Mouse (Mus musculus): ENCODE data around the gene Itln1. TPM values are rescaled to one million over a fixed set of nuclear protein-coding genes. Genes with fewer than 3 reads are reported as not detected.

Gene Itln1
- not detected in 2 replicates for polyA plus RNA-seq (2014; fragmentation: Nextera tagmentation; extraction: Ambion mirVana)

DNA sequence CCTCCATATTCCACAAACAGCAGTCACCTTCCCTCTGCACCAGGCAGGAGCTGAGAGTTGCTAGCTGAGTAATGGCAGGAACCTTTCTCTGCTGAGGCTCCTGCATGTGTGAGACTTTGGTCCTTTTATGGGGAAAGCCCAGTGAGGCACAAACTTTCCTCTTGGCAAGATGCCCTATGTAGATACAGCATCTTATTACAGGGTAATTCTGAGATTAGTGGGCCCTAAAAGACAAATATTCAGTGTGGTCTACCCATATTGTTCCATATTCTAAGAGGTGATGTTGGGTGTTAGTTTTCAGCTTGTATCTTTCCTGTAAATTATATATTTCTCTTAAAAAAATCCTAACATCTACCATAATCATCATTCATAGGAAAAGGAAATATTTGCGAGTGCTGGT is at the start of gene Itln1:
TSS of gene Itln1 (minus strand) at position 101 of the 400 bp plus-strand sequence.
- no peaks in the 10 kb centered on the region for H3K4me1 ChIP-seq (ENCODE audit: control insufficient read depth, insufficient read depth, low read length)
- no peaks in the 10 kb centered on the region for H3K36me3 ChIP-seq (ENCODE audit: control insufficient read depth, insufficient read depth, low read length)
- no peak within 1 kb of the TSS for H3K27ac ChIP-seq (ENCODE audit: low read depth, low read length)
- H3K27me3 ChIP-seq (ENCODE audit: control insufficient read depth, insufficient read depth, low read length) = no peaks in the 10 kb centered on the region
- WGBS = 100% methylated on average over 1 of the region's 1 CpGs
- no peak within 1 kb of the TSS for H3K9ac ChIP-seq (ENCODE audit: low read depth, low read length)
- H3K4me3 ChIP-seq (ENCODE audit: low read length) = no peak within 1 kb of the TSS
- no peak within 1 kb of the TSS for H3K4me2 ChIP-seq (replicated peaks; ENCODE audit: low read depth, low read length)
- ATAC-seq (ENCODE audit: low FRiP score, low TSS enrichment) = no peak
- H3K9me3 ChIP-seq (ENCODE audit: control insufficient read depth, low read length) = peaks cover 2% of the 10 kb centered on the region; the same call in 1 of the 2 replicates

DNA sequence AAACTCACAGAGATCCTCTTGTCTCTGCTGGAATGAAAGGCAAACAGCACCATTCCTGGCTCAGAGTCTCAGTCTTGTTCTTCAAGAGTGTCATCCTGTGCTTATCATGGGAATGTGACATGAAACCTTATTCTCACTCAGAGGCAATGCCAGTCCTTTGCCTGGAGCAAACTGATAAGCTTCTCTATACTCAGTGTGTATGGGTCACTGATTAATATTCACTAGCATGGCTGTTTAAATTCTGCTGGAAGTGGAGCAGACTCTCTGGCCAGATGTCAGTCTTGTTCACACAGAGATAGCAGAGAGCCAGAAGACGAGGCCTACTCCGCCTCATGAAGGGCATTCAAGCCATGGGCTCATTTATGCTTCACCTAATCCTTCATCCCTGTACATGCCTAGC is 49.5 kb upstream of the Itln1 start:
- H3K9ac ChIP-seq (ENCODE audit: low read depth, low read length) = no peak overlapping the region
- no peak overlapping the region for H3K4me3 ChIP-seq (ENCODE audit: low read length)
- WGBS = 90% methylated on average over 2 of the region's 2 CpGs
- ATAC-seq (ENCODE audit: low FRiP score, low TSS enrichment) = no peak
- no peaks in the 10 kb centered on the region for H3K4me1 ChIP-seq (ENCODE audit: control insufficient read depth, insufficient read depth, low read length)
- no peaks in the 10 kb centered on the region for H3K36me3 ChIP-seq (ENCODE audit: control insufficient read depth, insufficient read depth, low read length)
- no peak overlapping the region for H3K27ac ChIP-seq (ENCODE audit: low read depth, low read length)
- H3K4me2 ChIP-seq (replicated peaks; ENCODE audit: low read depth, low read length) = no peak overlapping the region
- no peaks in the 10 kb centered on the region for H3K9me3 ChIP-seq (ENCODE audit: control insufficient read depth, low read length)
- no peaks in the 10 kb centered on the region for H3K27me3 ChIP-seq (ENCODE audit: control insufficient read depth, insufficient read depth, low read length)

DNA sequence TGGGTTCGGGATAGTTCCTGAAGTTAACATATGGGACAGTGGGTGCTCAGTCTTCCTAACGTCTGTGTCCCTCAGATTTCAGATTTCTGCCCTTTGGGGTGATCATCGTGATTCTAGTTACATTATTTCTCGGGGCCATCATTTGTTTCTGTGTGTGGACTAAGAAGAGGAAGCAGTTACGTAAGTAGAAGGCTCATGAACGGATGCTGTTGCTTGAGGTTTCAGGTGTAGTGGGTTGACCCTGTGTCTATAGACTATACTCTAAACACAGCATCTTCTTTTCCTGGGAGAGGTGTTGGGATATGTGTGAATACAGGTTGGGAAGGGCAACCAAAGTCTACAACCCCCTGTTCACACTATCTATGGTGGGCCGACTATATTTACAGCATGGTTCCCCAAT is 42.1 kb upstream of the Itln1 start:
- Histone ChIP-seq H3K9ac (ENCODE audit: low read depth, low read length) (no peak overlapping the region), H3K4me3 (ENCODE audit: low read length) (no peak overlapping the region), H3K27me3 (ENCODE audit: control insufficient read depth, insufficient read depth, low read length) (no peaks in the 10 kb centered on the region), H3K4me1 (ENCODE audit: control insufficient read depth, insufficient read depth, low read length) (no peaks in the 10 kb centered on the region), H3K36me3 (ENCODE audit: control insufficient read depth, insufficient read depth, low read length) (no peaks in the 10 kb centered on the region), H3K4me2 (replicated peaks; ENCODE audit: low read depth, low read length) (no peak overlapping the region), H3K9me3 (ENCODE audit: control insufficient read depth, low read length) (no peaks in the 10 kb centered on the region), H3K27ac (ENCODE audit: low read depth, low read length) (no peak overlapping the region)
- no peak for ATAC-seq (ENCODE audit: low FRiP score, low TSS enrichment)
- WGBS = 87% methylated on average over 7 of the region's 7 CpGs

GRCm38 (mm10) chr1:171568436-171568835 is 33.3 kb upstream of the Itln1 start:
- H3K4me1 ChIP-seq (ENCODE audit: control insufficient read depth, insufficient read depth, low read length) = no peaks in the 10 kb centered on the region
- no peak overlapping the region for H3K27ac ChIP-seq (ENCODE audit: low read depth, low read length)
- H3K4me3 ChIP-seq (ENCODE audit: low read length) = no peak overlapping the region
- no peak overlapping the region for H3K4me2 ChIP-seq (replicated peaks; ENCODE audit: low read depth, low read length)
- ATAC-seq (ENCODE audit: low FRiP score, low TSS enrichment) = no peak
- H3K36me3 ChIP-seq (ENCODE audit: control insufficient read depth, insufficient read depth, low read length) = no peaks in the 10 kb centered on the region
- no peaks in the 10 kb centered on the region for H3K9me3 ChIP-seq (ENCODE audit: control insufficient read depth, low read length)
- H3K27me3 ChIP-seq (ENCODE audit: control insufficient read depth, insufficient read depth, low read length) = no peaks in the 10 kb centered on the region
- WGBS = 59% methylated on average over 2 of the region's 2 CpGs
- H3K9ac ChIP-seq (ENCODE audit: low read depth, low read length) = no peak overlapping the region

DNA sequence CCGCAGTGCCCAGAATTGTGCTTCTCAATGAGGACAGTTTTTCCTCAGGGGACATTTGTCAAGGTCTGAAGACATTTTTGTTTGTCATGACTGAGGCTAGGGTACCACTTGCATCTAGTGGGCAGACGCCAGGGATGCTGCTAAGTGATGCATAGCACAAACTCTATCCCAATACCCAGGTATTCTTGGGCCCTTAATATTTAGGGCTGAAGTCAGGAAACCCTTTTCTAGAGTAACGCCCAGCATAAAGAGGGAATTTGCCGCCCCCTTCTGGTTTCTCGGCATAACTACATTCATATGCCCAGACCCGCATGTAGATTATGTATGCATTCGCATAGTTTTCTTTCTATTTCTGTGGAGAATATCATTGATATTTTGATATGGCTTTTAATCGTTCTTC is 31.7 kb upstream of the Itln1 start:
- Histone ChIP-seq H3K4me3 (ENCODE audit: low read length) (no peak overlapping the region), H3K27ac (ENCODE audit: low read depth, low read length) (no peak overlapping the region), H3K9ac (ENCODE audit: low read depth, low read length) (no peak overlapping the region), H3K4me2 (replicated peaks; ENCODE audit: low read depth, low read length) (no peak overlapping the region), H3K36me3 (ENCODE audit: control insufficient read depth, insufficient read depth, low read length) (no peaks in the 10 kb centered on the region), H3K27me3 (ENCODE audit: control insufficient read depth, insufficient read depth, low read length) (no peaks in the 10 kb centered on the region), H3K4me1 (ENCODE audit: control insufficient read depth, insufficient read depth, low read length) (no peaks in the 10 kb centered on the region), H3K9me3 (ENCODE audit: control insufficient read depth, low read length) (no peaks in the 10 kb centered on the region)
- WGBS = 26% methylated on average over 8 of the region's 8 CpGs
- ATAC-seq (ENCODE audit: low FRiP score, low TSS enrichment) = 0 out of 2 replicates have a peak, but pooled peaks have one; percentile 11

DNA sequence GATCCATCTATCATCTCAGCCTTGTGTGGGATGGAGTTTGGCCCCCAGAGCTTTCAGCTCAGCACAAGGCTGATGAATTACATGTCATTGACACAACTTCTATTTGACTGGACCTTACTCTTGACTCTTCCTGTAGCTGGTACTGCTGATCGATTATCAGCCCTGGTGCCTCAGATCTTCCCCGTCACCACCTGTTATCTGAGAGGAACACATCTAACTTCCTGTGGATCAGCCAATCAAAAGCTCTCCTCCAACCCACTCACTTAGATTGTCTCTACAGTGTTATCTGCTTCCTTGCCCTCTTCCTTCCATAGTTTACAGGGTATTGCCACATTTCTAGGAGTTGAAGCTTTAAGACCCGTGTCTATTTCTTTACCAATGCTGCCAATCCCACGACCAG is 30.8 kb upstream of the Itln1 start:
- Histone ChIP-seq H3K27me3 (ENCODE audit: control insufficient read depth, insufficient read depth, low read length) (no peaks in the 10 kb centered on the region), H3K36me3 (ENCODE audit: control insufficient read depth, insufficient read depth, low read length) (no peaks in the 10 kb centered on the region), H3K9me3 (ENCODE audit: control insufficient read depth, low read length) (no peaks in the 10 kb centered on the region), H3K4me2 (replicated peaks; ENCODE audit: low read depth, low read length) (no peak overlapping the region), H3K27ac (ENCODE audit: low read depth, low read length) (no peak overlapping the region), H3K4me1 (ENCODE audit: control insufficient read depth, insufficient read depth, low read length) (no peaks in the 10 kb centered on the region), H3K4me3 (ENCODE audit: low read length) (no peak overlapping the region), H3K9ac (ENCODE audit: low read depth, low read length) (no peak overlapping the region)
- ATAC-seq (ENCODE audit: low FRiP score, low TSS enrichment) = no peak
- WGBS = 73% methylated on average over 4 of the region's 4 CpGs

- Histone ChIP-seq H3K27me3 (ENCODE audit: control insufficient read depth, insufficient read depth, low read length) (no peaks in the 10 kb centered on the region), H3K4me3 (ENCODE audit: low read length) (no peak overlapping the region), H3K4me2 (replicated peaks; ENCODE audit: low read depth, low read length) (no peak overlapping the region), H3K27ac (ENCODE audit: low read depth, low read length) (no peak overlapping the region), H3K9ac (ENCODE audit: low read depth, low read length) (no peak overlapping the region), H3K9me3 (ENCODE audit: control insufficient read depth, low read length) (no peaks in the 10 kb centered on the region), H3K4me1 (ENCODE audit: control insufficient read depth, insufficient read depth, low read length) (no peaks in the 10 kb centered on the region), H3K36me3 (ENCODE audit: control insufficient read depth, insufficient read depth, low read length) (no peaks in the 10 kb centered on the region)
- peak; percentile 83; the same call in 1 of the 2 replicates for ATAC-seq (ENCODE audit: low FRiP score, low TSS enrichment)
- WGBS = 56% methylated on average over 3 of the region's 3 CpGs
These were observed 29.2 kb upstream of the Itln1 start for GRCm38 (mm10) chr1:171564247-171564646.

GRCm38 (mm10) chr1:171563042-171563441 is 27.9 kb upstream of the Itln1 start:
- no peak for ATAC-seq (ENCODE audit: low FRiP score, low TSS enrichment)

GRCm38 (mm10) chr1:171561639-171562225 is 26.6 kb upstream of the Itln1 start:
- ATAC-seq (ENCODE audit: low FRiP score, low TSS enrichment) = no peak
- Histone ChIP-seq H3K27me3 (ENCODE audit: control insufficient read depth, insufficient read depth, low read length) (no peaks in the 10 kb centered on the region), H3K27ac (ENCODE audit: low read depth, low read length) (no peak overlapping the region), H3K4me3 (ENCODE audit: low read length) (no peak overlapping the region), H3K4me1 (ENCODE audit: control insufficient read depth, insufficient read depth, low read length) (no peaks in the 10 kb centered on the region), H3K9ac (ENCODE audit: low read depth, low read length) (no peak overlapping the region), H3K9me3 (ENCODE audit: control insufficient read depth, low read length) (no peaks in the 10 kb centered on the region), H3K4me2 (replicated peaks; ENCODE audit: low read depth, low read length) (no peak overlapping the region), H3K36me3 (ENCODE audit: control insufficient read depth, insufficient read depth, low read length) (no peaks in the 10 kb centered on the region)
- 64% methylated on average over 7 of the region's 11 CpGs for WGBS

More at GRCm38 (mm10) chr1:171563042-171563441, 27.9 kb upstream of the Itln1 start:
- 78% methylated on average over 2 of the region's 2 CpGs for WGBS
- Histone ChIP-seq H3K36me3 (ENCODE audit: control insufficient read depth, insufficient read depth, low read length) (no peaks in the 10 kb centered on the region), H3K27me3 (ENCODE audit: control insufficient read depth, insufficient read depth, low read length) (no peaks in the 10 kb centered on the region), H3K4me2 (replicated peaks; ENCODE audit: low read depth, low read length) (no peak overlapping the region), H3K9ac (ENCODE audit: low read depth, low read length) (no peak overlapping the region), H3K4me1 (ENCODE audit: control insufficient read depth, insufficient read depth, low read length) (no peaks in the 10 kb centered on the region), H3K27ac (ENCODE audit: low read depth, low read length) (no peak overlapping the region), H3K9me3 (ENCODE audit: control insufficient read depth, low read length) (no peaks in the 10 kb centered on the region), H3K4me3 (ENCODE audit: low read length) (no peak overlapping the region)

All from kidney, embryonic 14.5 days (tissue).